Comparison of ENCODE assay signal across 21 mouse cellular contexts in the genomic region with DNA sequence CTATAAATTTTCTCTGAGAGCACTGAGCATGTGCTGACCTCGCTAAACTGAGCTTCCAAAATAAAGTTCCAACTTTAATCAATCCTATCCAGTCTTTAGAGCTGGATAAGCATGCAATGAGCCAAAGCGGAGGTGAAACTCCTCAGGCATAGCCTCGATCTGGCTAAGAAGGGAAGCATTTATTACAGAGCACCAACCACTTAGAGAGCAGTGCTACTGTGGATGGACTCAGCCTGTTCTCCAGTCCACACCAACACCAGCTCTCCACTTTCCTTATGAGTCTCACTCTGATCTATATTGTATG.
A peak's percentile ranks its signal among the peaks of the same experiment; 100 is the strongest.
DNase-seq lines count a peak whose midpoint lies in the region; ATAC-seq lines count a peak whose summit lies in the region.
"Had no signal": no experiment of that assay in that cellular context is flagged by ENCODE, and none has a peak within 500 bp of the region (broad histone marks: within the 10 kb centered on the region; RNA-seq: fewer than 3 reads in every experiment).

No protein-coding gene starts in this region.

- no peak overlapping the region for H3K27ac ChIP-seq in kidney, embryonic 14.5 days (ENCODE audit: low read depth, low read length)
- no peak overlapping the region; the same call in 1 of the 2 replicates for H3K27ac ChIP-seq in kidney, embryonic 16.5 days (ENCODE audit: low read length)
- H3K27ac ChIP-seq: embryonic facial prominence, embryonic 12.5 days; forebrain, embryonic 13.5 days had no signal

- no peak overlapping the region for H3K4me3 ChIP-seq in kidney, embryonic 14.5 days (ENCODE audit: low read length)
- no peak overlapping the region for H3K4me3 ChIP-seq in kidney, embryonic 16.5 days (ENCODE audit: low read length)
- H3K4me3 ChIP-seq: embryonic facial prominence, embryonic 10.5 days; embryonic facial prominence, embryonic 12.5 days; forebrain, embryonic 13.5 days; forebrain, embryonic 15.5 days had no signal

- 27% methylated on average over 3 of the region's 3 CpGs for WGBS in kidney, embryonic 14.5 days
- 19% methylated on average over 3 of the region's 3 CpGs for WGBS in kidney, embryonic 16.5 days

- peaks cover 19% of the 10 kb centered on the region; the same call in 1 of the 2 replicates for H3K4me1 ChIP-seq in kidney, embryonic 14.5 days (ENCODE audit: control insufficient read depth, insufficient read depth, low read length)
- peaks cover 24% of the 10 kb centered on the region for H3K4me1 ChIP-seq in kidney, embryonic 16.5 days (ENCODE audit: insufficient read depth, low read length)

- peak; percentile 59 for ATAC-seq in kidney, embryonic 14.5 days (ENCODE audit: low FRiP score, low TSS enrichment)
- peak; percentile 36; the same call in 1 of the 2 replicates for ATAC-seq in kidney, embryonic 16.5 days (ENCODE audit: low FRiP score, low TSS enrichment)
- ATAC-seq: activated CD4-positive, CD25-positive, alpha-beta regulatory T cell, adult 4 months; CD4-positive, CD25-positive, alpha-beta regulatory T cell, adult 4 months; Patski had no signal

- DNase-seq in heart, adult 11 months = peak; percentile 25
- DNase-seq in heart, postnatal 36 days = no peak
- no peak for DNase-seq in kidney, adult 11 months
- no peak for DNase-seq in kidney, adult 9 months
- DNase-seq: adrenal gland, adult 8-10 months; adrenal gland, postnatal 14 days; adrenal gland, postnatal 36 days; B cell, adult 2 months; cerebellum, adult 11-12 months; cerebellum, adult 9-10 months had no signal

- intact Hi-C loops in heart, postnatal 36 days (cut with DNase I) = no loop called here

- H3K9me3 ChIP-seq in kidney, embryonic 14.5 days (ENCODE audit: control insufficient read depth, low read length) = no peaks in the 10 kb centered on the region
- H3K9me3 ChIP-seq in kidney, embryonic 16.5 days (ENCODE audit: low read length) = no peaks in the 10 kb centered on the region
- H3K9me3 ChIP-seq: embryonic facial prominence, embryonic 10.5 days; embryonic facial prominence, embryonic 12.5 days; forebrain, embryonic 13.5 days; forebrain, embryonic 15.5 days; G1E had no signal

- H3K36me3 ChIP-seq in kidney, embryonic 14.5 days (ENCODE audit: control insufficient read depth, insufficient read depth, low read length) = no peaks in the 10 kb centered on the region
- no peaks in the 10 kb centered on the region for H3K36me3 ChIP-seq in kidney, embryonic 16.5 days (ENCODE audit: insufficient read depth, low read length)
- H3K36me3 ChIP-seq: embryonic facial prominence, embryonic 10.5 days; embryonic facial prominence, embryonic 12.5 days; forebrain, embryonic 15.5 days; G1E had no signal

- no peaks in the 10 kb centered on the region for H3K27me3 ChIP-seq in kidney, embryonic 14.5 days (ENCODE audit: control insufficient read depth, insufficient read depth, low read length)
- H3K27me3 ChIP-seq in kidney, embryonic 16.5 days (ENCODE audit: insufficient read depth, low read length) = no peaks in the 10 kb centered on the region
- H3K27me3 ChIP-seq: CH12.LX; embryonic facial prominence, embryonic 12.5 days; forebrain, embryonic 13.5 days; forebrain, embryonic 15.5 days; Patski had no signal

- no peak overlapping the region for H3K9ac ChIP-seq in kidney, embryonic 14.5 days (ENCODE audit: low read depth, low read length)
- H3K9ac ChIP-seq in kidney, embryonic 16.5 days (replicated peaks; ENCODE audit: low read length) = no peak overlapping the region
- H3K9ac ChIP-seq: embryonic facial prominence, embryonic 12.5 days; forebrain, embryonic 13.5 days; forebrain, embryonic 15.5 days had no signal

- H3K4me2 ChIP-seq in kidney, embryonic 14.5 days (replicated peaks; ENCODE audit: low read depth, low read length) = no peak overlapping the region
- H3K4me2 ChIP-seq in kidney, embryonic 16.5 days (replicated peaks; ENCODE audit: low read depth, low read length) = no peak overlapping the region
- H3K4me2 ChIP-seq: embryonic facial prominence, embryonic 12.5 days; forebrain, embryonic 13.5 days; forebrain, embryonic 15.5 days had no signal
